Mouse (Mus musculus): ENCODE measurements around the gene Abcc12. TPM values are rescaled to one million over a fixed set of nuclear protein-coding genes. Genes with fewer than 3 reads are reported as not detected.

Abcc12 gene
- 0.12 TPM in 1 of 2 replicates, not detected in the other for total RNA-seq (2017)

GRCm38 (mm10) chr8:86580458-86580857, at the start of gene Abcc12:
TSS of gene Abcc12 (minus strand) at chr8:86580686.
- no peak for ATAC-seq (ENCODE audit: extremely low read depth, insufficient number of reproducible peaks, low FRiP score, poor library complexity, severe bottlenecking)

GRCm38 (mm10) chr8:86630212-86630611, 49.7 kb upstream of the Abcc12 start:
- no peak for ATAC-seq (ENCODE audit: extremely low read depth, insufficient number of reproducible peaks, low FRiP score, poor library complexity, severe bottlenecking)

DNA sequence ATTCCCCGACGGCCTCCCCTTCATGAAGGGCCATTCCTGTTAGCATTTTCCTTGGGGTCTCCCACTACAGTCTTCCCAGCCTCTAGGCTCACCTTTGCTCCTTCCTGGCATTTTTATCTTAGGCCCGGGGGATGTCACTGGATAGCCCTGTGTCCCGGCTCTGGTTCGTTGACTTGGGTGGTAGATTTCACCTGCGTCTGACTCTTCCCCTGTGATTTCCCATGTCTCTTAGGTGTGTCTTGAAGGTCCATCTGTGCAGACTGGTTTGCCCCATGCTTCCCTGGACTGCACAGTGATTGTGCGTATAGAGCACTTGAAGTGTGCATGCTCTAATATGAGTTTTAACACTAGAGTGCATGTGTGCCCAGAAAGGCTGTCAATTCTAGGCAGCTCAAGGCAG, 44.4 kb upstream of the Abcc12 start:
- no peak for ATAC-seq (ENCODE audit: extremely low read depth, insufficient number of reproducible peaks, low FRiP score, poor library complexity, severe bottlenecking)

DNA sequence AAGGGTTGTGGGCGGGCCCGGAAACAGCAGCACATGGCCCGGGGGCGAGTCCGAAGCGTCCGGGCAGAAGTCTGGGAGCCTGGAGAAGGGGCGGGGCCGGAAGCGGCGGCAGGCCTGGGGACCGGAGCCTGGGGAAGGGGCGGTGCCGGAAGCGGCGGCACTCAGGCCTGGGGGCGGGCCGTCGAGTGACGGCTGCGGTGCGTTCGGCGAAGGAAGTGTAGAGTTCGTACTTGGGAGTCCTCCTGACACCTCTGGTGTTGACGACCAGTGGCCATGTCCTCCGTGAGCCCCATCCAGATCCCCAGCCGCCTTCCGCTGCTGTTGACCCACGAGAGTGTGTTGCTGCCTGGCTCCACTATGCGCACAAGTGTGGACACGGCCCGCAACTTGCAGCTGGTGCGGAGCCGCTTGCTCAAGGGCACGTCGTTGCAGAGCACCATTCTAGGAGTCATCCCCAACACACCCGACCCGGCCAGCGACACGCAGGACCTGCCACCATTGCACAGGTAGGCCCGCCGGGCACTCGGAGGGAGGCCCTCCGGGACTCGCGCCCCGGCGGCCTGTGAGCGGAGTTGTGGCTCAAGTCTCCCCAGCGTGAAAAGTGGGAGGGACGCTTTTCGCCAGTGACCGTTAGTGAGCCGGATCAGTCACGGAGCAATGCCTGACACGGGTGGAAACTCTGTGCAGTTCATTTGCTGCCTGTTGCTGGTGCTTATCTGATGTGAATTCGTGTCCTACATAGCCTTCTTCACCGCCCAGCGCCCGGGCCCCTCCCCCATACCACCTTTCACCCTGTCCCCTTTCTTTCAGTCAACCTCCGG, 43.6 kb upstream of the Abcc12 start, which contains the start of gene Lonp2:
Gene Lonp2 (plus strand): TSS at position 133 of the 821 bp plus-strand sequence.
- peak; percentile 94 for ATAC-seq (ENCODE audit: extremely low read depth, insufficient number of reproducible peaks, low FRiP score, poor library complexity, severe bottlenecking)

- no peak for ATAC-seq (ENCODE audit: extremely low read depth, insufficient number of reproducible peaks, low FRiP score, poor library complexity, severe bottlenecking)
Observed at GRCm38 (mm10) chr8:86623551-86623910, 43.0 kb upstream of the Abcc12 start.

- 0 out of 2 replicates have a peak, but pooled peaks have one; percentile 30 for ATAC-seq (ENCODE audit: extremely low read depth, insufficient number of reproducible peaks, low FRiP score, poor library complexity, severe bottlenecking)
Observed at GRCm38 (mm10) chr8:86617759-86618387, 37.4 kb upstream of the Abcc12 start.

- ATAC-seq (ENCODE audit: extremely low read depth, insufficient number of reproducible peaks, low FRiP score, poor library complexity, severe bottlenecking): no peak
Observed at GRCm38 (mm10) chr8:86615095-86615769, 34.7 kb upstream of the Abcc12 start.

DNA sequence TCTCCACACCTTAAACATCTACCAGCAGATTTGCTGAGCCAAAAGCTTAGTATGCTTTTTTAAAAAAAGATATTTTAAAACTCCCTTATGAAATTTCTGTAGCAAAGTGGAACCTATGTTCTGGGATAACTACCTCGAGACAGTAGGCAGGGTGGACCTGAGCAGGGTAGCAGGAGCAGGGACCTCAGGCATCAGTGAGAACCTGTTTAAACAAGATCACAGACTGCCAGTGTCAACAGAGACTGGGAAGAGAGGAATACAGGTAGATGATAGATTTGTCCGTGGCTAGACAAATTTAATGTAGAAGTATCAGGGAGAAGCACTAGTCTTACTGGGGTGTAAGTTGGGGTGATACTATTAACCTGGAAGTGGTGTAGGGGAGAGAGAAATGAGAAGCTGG, 33.3 kb upstream of the Abcc12 start:
- ATAC-seq (ENCODE audit: extremely low read depth, insufficient number of reproducible peaks, low FRiP score, poor library complexity, severe bottlenecking): no peak

DNA sequence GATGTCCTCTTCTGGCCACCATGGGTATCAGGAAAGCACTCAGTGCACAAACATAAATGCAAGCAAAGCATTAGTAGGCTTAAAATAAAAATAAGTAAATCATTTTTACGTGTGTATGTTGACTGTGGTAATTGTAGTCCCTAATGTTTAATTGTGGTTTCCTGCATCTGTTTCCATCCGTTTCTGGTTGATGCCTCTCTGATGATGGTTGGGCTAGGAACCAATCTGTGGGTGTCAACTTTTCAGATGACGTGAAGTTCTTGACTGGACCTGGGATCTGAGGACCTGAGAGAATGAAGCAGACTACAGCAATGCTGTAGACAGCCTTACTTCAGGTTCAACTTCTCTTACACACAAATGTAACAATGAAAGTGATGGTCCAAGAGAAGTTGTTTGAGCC, 24.2 kb upstream of the Abcc12 start:
- ATAC-seq (ENCODE audit: extremely low read depth, insufficient number of reproducible peaks, low FRiP score, poor library complexity, severe bottlenecking): no peak

DNA sequence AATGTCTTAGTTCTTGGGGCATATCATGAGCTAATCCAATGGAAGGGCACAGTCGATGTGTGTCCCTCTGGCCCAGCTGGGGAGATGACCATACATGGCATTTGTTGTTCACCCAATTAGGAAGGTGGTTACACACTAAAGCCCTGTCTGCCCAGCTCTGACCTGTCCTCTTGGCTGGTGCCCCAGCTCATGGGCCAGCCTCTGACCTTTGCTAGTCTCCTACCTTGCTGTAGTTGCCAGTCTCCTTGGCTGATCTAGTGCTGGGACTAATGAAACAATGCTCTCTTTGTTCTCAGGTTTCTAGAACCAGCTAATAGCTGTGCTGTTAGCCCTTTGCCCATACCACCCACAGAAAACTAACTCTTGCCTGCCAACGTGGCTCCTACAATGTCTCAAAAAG, 22.7 kb upstream of the Abcc12 start:
- no peak for ATAC-seq (ENCODE audit: extremely low read depth, insufficient number of reproducible peaks, low FRiP score, poor library complexity, severe bottlenecking)

- no peak for ATAC-seq (ENCODE audit: extremely low read depth, insufficient number of reproducible peaks, low FRiP score, poor library complexity, severe bottlenecking)
Observed at GRCm38 (mm10) chr8:86600311-86600710, 19.8 kb upstream of the Abcc12 start.

DNA sequence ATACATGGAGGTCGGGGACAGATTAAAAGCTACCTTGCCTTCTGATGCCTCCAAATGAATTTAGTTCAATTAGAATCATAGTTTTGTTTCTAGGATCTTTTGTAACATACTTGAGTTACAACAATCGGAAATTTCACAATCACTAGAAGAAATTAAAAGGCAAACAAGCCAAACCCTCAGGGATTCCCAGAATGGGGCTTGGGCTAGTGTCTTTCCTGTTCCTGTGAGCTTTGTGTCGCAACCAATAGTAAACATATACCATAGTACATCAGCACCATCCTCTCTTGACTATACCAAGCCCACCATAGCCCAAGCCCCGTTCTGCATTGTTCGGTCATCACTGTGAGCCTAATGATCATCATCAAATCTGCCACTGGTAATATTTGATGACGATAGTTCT, 18.8 kb upstream of the Abcc12 start:
- ATAC-seq (ENCODE audit: extremely low read depth, insufficient number of reproducible peaks, low FRiP score, poor library complexity, severe bottlenecking): no peak

- no peak for ATAC-seq (ENCODE audit: extremely low read depth, insufficient number of reproducible peaks, low FRiP score, poor library complexity, severe bottlenecking)
Observed at GRCm38 (mm10) chr8:86597681-86598080, 17.2 kb upstream of the Abcc12 start.

- no peak for ATAC-seq (ENCODE audit: extremely low read depth, insufficient number of reproducible peaks, low FRiP score, poor library complexity, severe bottlenecking)
Observed at GRCm38 (mm10) chr8:86595671-86596070, 15.2 kb upstream of the Abcc12 start.

DNA sequence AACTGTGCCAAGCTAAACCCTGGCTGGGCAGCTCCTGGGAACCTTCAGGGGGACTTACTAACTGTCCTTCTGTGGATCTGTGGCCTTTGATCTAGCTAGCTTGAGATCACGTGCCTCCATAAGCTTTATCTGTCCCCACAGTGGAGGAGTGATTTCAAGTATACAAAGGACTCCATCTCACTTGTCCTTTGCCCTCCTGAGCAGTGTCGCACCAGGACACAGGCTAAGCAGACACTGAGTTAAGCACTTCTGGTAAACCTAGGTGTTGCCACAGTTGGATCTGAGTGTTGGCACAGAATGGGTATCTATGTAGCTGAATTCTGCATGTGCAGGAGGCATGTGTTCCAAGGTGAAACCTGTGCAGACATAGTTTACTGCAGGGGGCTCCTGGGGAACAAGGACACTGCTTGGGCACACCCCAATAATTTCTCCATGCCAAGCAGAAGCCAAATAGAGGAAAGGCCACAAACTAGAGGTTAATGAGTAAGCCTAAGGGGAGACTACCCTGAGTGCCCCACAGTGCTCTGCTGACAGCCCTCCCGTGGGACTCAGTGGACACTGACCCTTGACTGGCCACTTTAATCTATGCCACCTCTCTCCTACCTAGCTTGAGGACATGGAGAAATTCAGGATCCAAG, 13.8 kb upstream of the Abcc12 start:
- ATAC-seq (ENCODE audit: extremely low read depth, insufficient number of reproducible peaks, low FRiP score, poor library complexity, severe bottlenecking): no peak

- ATAC-seq (ENCODE audit: extremely low read depth, insufficient number of reproducible peaks, low FRiP score, poor library complexity, severe bottlenecking): no peak
Observed at GRCm38 (mm10) chr8:86593099-86593498, 12.6 kb upstream of the Abcc12 start.

GRCm38 (mm10) chr8:86588338-86588737, 7.9 kb upstream of the Abcc12 start:
- ATAC-seq (ENCODE audit: extremely low read depth, insufficient number of reproducible peaks, low FRiP score, poor library complexity, severe bottlenecking): no peak

GRCm38 (mm10) chr8:86586642-86587041, 6.2 kb upstream of the Abcc12 start:
- no peak for ATAC-seq (ENCODE audit: extremely low read depth, insufficient number of reproducible peaks, low FRiP score, poor library complexity, severe bottlenecking)

- no peak for ATAC-seq (ENCODE audit: extremely low read depth, insufficient number of reproducible peaks, low FRiP score, poor library complexity, severe bottlenecking)
Observed at GRCm38 (mm10) chr8:86586058-86586457, 5.6 kb upstream of the Abcc12 start.
